Mouse (Mus musculus): Measurements from ENCODE around the gene Mras. TPM values are rescaled to one million over a fixed set of nuclear protein-coding genes. Genes with fewer than 3 reads are reported as not detected.

The Mras gene
- total and polyA plus RNA-seq, 2 experiments from 2014 or later, result 74.0 to 75.5 TPM

GRCm38 (mm10) chr9:99428601-99429331, 8.4 kb downstream of the Mras start:
- Histone ChIP-seq H3K4me1 (ENCODE audit: insufficient read depth, low read length) (peaks cover 25% of the 10 kb centered on the region), H3K9me3 (ENCODE audit: low read length) (no peaks in the 10 kb centered on the region), H3K36me3 (ENCODE audit: insufficient read depth, low read length) (no peaks in the 10 kb centered on the region), H3K27me3 (ENCODE audit: insufficient read depth, low read length) (no peaks in the 10 kb centered on the region), H3K27ac (no peak overlapping the region; the same call in 1 of the 2 replicates), H3K4me3 (ENCODE audit: low read length) (no peak overlapping the region), H3K9ac (replicated peaks; ENCODE audit: low read length) (no peak overlapping the region), H3K4me2 (ENCODE audit: low read depth, low read length) (no peak overlapping the region)
- WGBS, result 61% methylated on average over 11 of the region's 11 CpGs
- ATAC-seq (no peak), DNase-seq (ENCODE audit: low spot score) (no peak)
- TF ChIP-seq CTCF (IDR thresholded peaks at IDR 0.05; ENCODE audit: low read depth), result no peak

- H3K27me3 ChIP-seq (ENCODE audit: insufficient read depth, low read length), result no peaks in the 10 kb centered on the region
- no peak overlapping the region for H3K9ac ChIP-seq (replicated peaks; ENCODE audit: low read length)
- H3K9me3 ChIP-seq (ENCODE audit: low read length), result no peaks in the 10 kb centered on the region
- H3K4me1 ChIP-seq (ENCODE audit: insufficient read depth, low read length), result peaks cover 19% of the 10 kb centered on the region
- H3K36me3 ChIP-seq (ENCODE audit: insufficient read depth, low read length), result no peaks in the 10 kb centered on the region
- H3K4me3 ChIP-seq (ENCODE audit: low read length), result no peak overlapping the region
- ATAC-seq, result no peak
- no peak for DNase-seq (ENCODE audit: low spot score)
- no peak for TF ChIP-seq CTCF (IDR thresholded peaks at IDR 0.05; ENCODE audit: low read depth)
- WGBS, result 54% methylated on average over 9 of the region's 9 CpGs
- 0 out of 2 replicates have a peak overlapping the region, but pooled peaks have one; percentile 3 for H3K27ac ChIP-seq
- H3K4me2 ChIP-seq (ENCODE audit: low read depth, low read length), result no peak overlapping the region
Measured at GRCm38 (mm10) chr9:99425262-99425661, 11.9 kb downstream of the Mras start.

GRCm38 (mm10) chr9:99424574-99424863, 12.7 kb downstream of the Mras start:
- Histone ChIP-seq H3K27me3 (ENCODE audit: insufficient read depth, low read length) (no peaks in the 10 kb centered on the region), H3K4me2 (ENCODE audit: low read depth, low read length) (no peak overlapping the region), H3K27ac (no peak overlapping the region), H3K4me3 (ENCODE audit: low read length) (no peak overlapping the region), H3K9ac (replicated peaks; ENCODE audit: low read length) (no peak overlapping the region), H3K9me3 (ENCODE audit: low read length) (no peaks in the 10 kb centered on the region), H3K36me3 (ENCODE audit: insufficient read depth, low read length) (no peaks in the 10 kb centered on the region), H3K4me1 (ENCODE audit: insufficient read depth, low read length) (peaks cover 19% of the 10 kb centered on the region)
- WGBS, result 71% methylated on average over 4 of the region's 4 CpGs
- TF ChIP-seq CTCF (IDR thresholded peaks at IDR 0.05; ENCODE audit: low read depth), result no peak
- no peak for ATAC-seq
- no peak for DNase-seq (ENCODE audit: low spot score)

- no peak for DNase-seq (ENCODE audit: low spot score)
- no peak overlapping the region for H3K9ac ChIP-seq (replicated peaks; ENCODE audit: low read length)
- no peaks in the 10 kb centered on the region for H3K27me3 ChIP-seq (ENCODE audit: insufficient read depth, low read length)
- H3K4me2 ChIP-seq (ENCODE audit: low read depth, low read length), result no peak overlapping the region
- no peak for TF ChIP-seq CTCF (IDR thresholded peaks at IDR 0.05; ENCODE audit: low read depth)
- ATAC-seq, result no peak
- no peak overlapping the region for H3K27ac ChIP-seq
- H3K9me3 ChIP-seq (ENCODE audit: low read length), result no peaks in the 10 kb centered on the region
- no peaks in the 10 kb centered on the region for H3K36me3 ChIP-seq (ENCODE audit: insufficient read depth, low read length)
- WGBS, result 80% methylated on average over 9 of the region's 9 CpGs
- H3K4me1 ChIP-seq (ENCODE audit: insufficient read depth, low read length), result peaks cover 19% of the 10 kb centered on the region
- H3K4me3 ChIP-seq (ENCODE audit: low read length), result no peak overlapping the region
Measured at GRCm38 (mm10) chr9:99423692-99424573, 13.2 kb downstream of the Mras start.

GRCm38 (mm10) chr9:99421914-99422313, 15.3 kb downstream of the Mras start:
- Histone ChIP-seq H3K4me3 (ENCODE audit: low read length) (no peak overlapping the region), H3K27ac (no peak overlapping the region), H3K4me2 (ENCODE audit: low read depth, low read length) (no peak overlapping the region), H3K9ac (replicated peaks; ENCODE audit: low read length) (no peak overlapping the region), H3K9me3 (ENCODE audit: low read length) (no peaks in the 10 kb centered on the region), H3K4me1 (ENCODE audit: insufficient read depth, low read length) (peaks cover 33% of the 10 kb centered on the region), H3K36me3 (ENCODE audit: insufficient read depth, low read length) (no peaks in the 10 kb centered on the region), H3K27me3 (ENCODE audit: insufficient read depth, low read length) (no peaks in the 10 kb centered on the region)
- ATAC-seq (no peak), DNase-seq (ENCODE audit: low spot score) (no peak)
- no peak for TF ChIP-seq CTCF (IDR thresholded peaks at IDR 0.05; ENCODE audit: low read depth)
- 75% methylated on average over 3 of the region's 3 CpGs for WGBS

GRCm38 (mm10) chr9:99419951-99420701, 17.1 kb downstream of the Mras start:
- Histone ChIP-seq H3K4me1 (ENCODE audit: insufficient read depth, low read length) (peaks cover 36% of the 10 kb centered on the region), H3K36me3 (ENCODE audit: insufficient read depth, low read length) (no peaks in the 10 kb centered on the region), H3K27me3 (ENCODE audit: insufficient read depth, low read length) (no peaks in the 10 kb centered on the region), H3K27ac (no peak overlapping the region), H3K4me3 (ENCODE audit: low read length) (no peak overlapping the region), H3K4me2 (ENCODE audit: low read depth, low read length) (no peak overlapping the region), H3K9ac (replicated peaks; ENCODE audit: low read length) (no peak overlapping the region), H3K9me3 (ENCODE audit: low read length) (no peaks in the 10 kb centered on the region)
- ATAC-seq (no peak), DNase-seq (ENCODE audit: low spot score) (no peak)
- WGBS, result 73% methylated on average over 8 of the region's 8 CpGs
- TF ChIP-seq CTCF (IDR thresholded peaks at IDR 0.05; ENCODE audit: low read depth), result no peak
